Mouse (Mus musculus) heart, embryonic 11.5 days (tissue): ENCODE measurements around the gene 1110017D15Rik. TPM values are rescaled to one million over a fixed set of nuclear protein-coding genes. Genes with fewer than 3 reads are reported as not detected.
A peak's percentile ranks its signal among the peaks of the same experiment; 100 is the strongest.

Source experiments
- ATAC-seq: fragments of 200-750 bp; cut with Nextera tagmentation; replicated peaks from 2 replicates; pipeline ENCODE4 v1.8.0; 2017; ENCODE audit warnings: moderate library complexity; ENCODE audit not compliant: insufficient number of reproducible peaks, low FRiP score, low TSS enrichment
- H3K27ac ChIP-seq: fragments of 300-500 bp; sonication (generic); 2 replicates; pipeline ENCODE4 v1.5.1; 2014; ENCODE audit warnings: mild to moderate bottlenecking, low read depth, low read length
- H3K27me3 ChIP-seq: fragments of 300-500 bp; sonication (generic); 2 replicates; pipeline ENCODE4 v1.6.1; 2014; ENCODE audit warnings: mild to moderate bottlenecking, low read length, mixed read lengths; ENCODE audit not compliant: control insufficient read depth, insufficient read depth
- H3K36me3 ChIP-seq: fragments of 300-500 bp; sonication (generic); 2 replicates; pipeline ENCODE4 v1.6.1; 2014; ENCODE audit warnings: mild to moderate bottlenecking, low read length, moderate library complexity, mixed read lengths; ENCODE audit not compliant: control insufficient read depth, insufficient read depth
- H3K4me1 ChIP-seq: fragments of 300-500 bp; sonication (generic); 2 replicates; pipeline ENCODE4 v1.6.1; 2014; ENCODE audit warnings: low read length; ENCODE audit not compliant: control insufficient read depth, insufficient read depth
- H3K4me2 ChIP-seq: fragments of 300-500 bp; sonication (generic); 2 replicates; pipeline ENCODE4 v1.6.1; 2014; ENCODE audit warnings: mild to moderate bottlenecking, moderate library complexity
- H3K4me3 ChIP-seq: fragments of 300-500 bp; sonication (generic); 2 replicates; pipeline ENCODE4 v1.5.1; 2014; ENCODE audit warnings: low read depth, low read length
- H3K9ac ChIP-seq: fragments of 300-500 bp; sonication (generic); 2 replicates; pipeline ENCODE4 v1.6.1; 2014; ENCODE audit warnings: mild to moderate bottlenecking, low read depth, low read length, moderate library complexity
- H3K9me3 ChIP-seq: fragments of 300-500 bp; sonication (generic); replicated peaks from 2 replicates; pipeline ENCODE4 v1.6.1; 2016; ENCODE audit warnings: low read length; ENCODE audit not compliant: control insufficient read depth
- WGBS: fragments of 180-500 bp; shearing (Covaris S2); extraction: QIAGEN DNeasy Blood & Tissue Kit; methylation state at CpG from one replicate; pipeline ENCODE4 v1.1.7; 2014; ENCODE audit not compliant: insufficient replicate concordance; 5-methylcytosine and 5-hydroxymethylcytosine counted together
- polyA plus RNA-seq: library from polyadenylated mRNA; unstranded; fragments of >200 nt; fragmentation: Nextera tagmentation; extraction: Ambion mirVana; gene quantifications from 2 replicates; pipeline ENCODE4 v1.2.1, GENCODE M21; 2014

Gene 1110017D15Rik
- polyA plus RNA-seq, 1 experiment from 2014 or later = not detected

DNA sequence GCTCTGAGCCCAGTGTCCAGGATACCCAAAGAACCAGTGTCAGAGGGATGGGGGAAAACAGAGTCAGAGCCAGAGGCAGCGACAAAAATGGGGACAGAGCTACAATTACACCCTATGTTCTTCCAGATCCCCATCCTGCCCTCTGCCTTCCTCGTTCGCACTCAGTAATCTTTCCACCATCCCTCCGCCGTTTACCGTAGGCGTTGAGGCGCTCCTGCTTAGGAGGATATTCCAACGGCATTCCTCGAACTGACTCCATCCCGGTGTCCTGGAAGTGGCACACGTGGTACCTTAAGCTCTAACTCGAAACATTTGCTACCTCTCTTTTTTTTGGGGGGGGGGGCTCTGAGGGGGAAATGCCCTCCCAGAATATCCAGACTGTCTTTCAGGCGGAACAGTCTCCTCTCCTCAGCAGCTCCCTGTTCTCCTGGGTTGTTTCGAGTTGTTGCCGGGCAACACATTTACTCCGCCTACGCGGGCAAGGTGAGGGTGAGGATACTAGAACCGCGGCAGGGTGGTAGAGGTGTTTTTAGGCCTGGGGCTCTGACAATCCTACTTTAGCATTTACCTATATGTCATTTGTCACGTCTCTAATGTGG lies 9.7 kb downstream of the 1110017D15Rik start:
- Histone ChIP-seq H3K27me3 (peaks cover 23% of the 10 kb centered on the region), H3K9me3 (no peaks in the 10 kb centered on the region), H3K9ac (peak overlapping the region; percentile 58), H3K36me3 (no peaks in the 10 kb centered on the region), H3K4me1 (peaks cover 2% of the 10 kb centered on the region), H3K27ac (no peak overlapping the region), H3K4me3 (peak overlapping the region; percentile 52), H3K4me2 (peak overlapping the region; percentile 94)
- ATAC-seq = no peak
- WGBS = 2% methylated on average over 22 of the region's 22 CpGs

DNA sequence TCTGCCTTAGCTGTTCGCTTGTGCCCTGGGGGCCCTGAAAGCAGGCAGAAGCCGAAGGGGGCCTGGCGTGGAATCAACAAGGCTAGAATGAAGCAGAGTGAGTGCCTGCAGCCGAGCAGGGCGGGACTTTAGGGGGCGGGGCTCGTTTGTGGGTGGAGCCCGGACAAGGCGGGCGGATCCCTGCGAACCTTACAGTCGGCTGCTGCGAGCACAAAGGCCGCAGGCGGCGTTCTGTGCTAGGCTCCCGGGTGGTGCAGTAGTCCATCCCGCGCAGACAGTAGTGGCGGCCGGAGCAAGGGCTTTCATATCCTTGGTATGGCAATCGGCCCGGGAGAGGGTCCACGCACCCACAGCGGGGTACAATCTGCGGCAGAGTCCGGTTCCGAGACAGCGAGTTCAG lies 10.2 kb downstream of the 1110017D15Rik start:
- Histone ChIP-seq H3K9me3 (no peaks in the 10 kb centered on the region), H3K27me3 (peaks cover 27% of the 10 kb centered on the region), H3K4me1 (peaks cover 7% of the 10 kb centered on the region), H3K27ac (no peak overlapping the region), H3K4me3 (peak overlapping the region; percentile 52), H3K9ac (peak overlapping the region; percentile 58), H3K36me3 (no peaks in the 10 kb centered on the region), H3K4me2 (peak overlapping the region; percentile 94)
- peak; percentile 55 for ATAC-seq
- under 1% methylated on average over 29 of the region's 29 CpGs for WGBS

DNA sequence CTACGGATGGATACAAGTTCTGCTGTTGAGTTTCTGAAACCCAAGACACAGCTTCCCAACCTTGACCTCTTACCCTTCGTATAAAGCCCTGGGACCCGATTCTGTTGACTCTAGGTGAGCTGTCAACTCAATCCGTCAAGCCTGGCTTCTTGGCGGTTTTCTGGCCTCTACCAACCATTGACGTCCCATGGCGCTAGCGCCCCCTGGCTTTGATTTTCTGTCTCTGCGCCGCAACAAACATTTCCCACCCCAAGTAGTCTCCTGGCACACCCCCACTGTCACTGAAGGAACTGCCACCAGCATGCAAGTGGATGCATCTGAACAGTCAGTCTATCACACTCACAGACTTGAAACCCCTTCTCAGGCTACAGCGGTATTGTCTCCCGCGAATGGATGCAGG lies 11.0 kb downstream of the 1110017D15Rik start:
- 8% methylated on average over 13 of the region's 13 CpGs for WGBS
- Histone ChIP-seq H3K4me3 (no peak overlapping the region), H3K27ac (no peak overlapping the region), H3K27me3 (peaks cover 30% of the 10 kb centered on the region), H3K36me3 (no peaks in the 10 kb centered on the region), H3K4me1 (peaks cover 7% of the 10 kb centered on the region), H3K4me2 (peak overlapping the region; percentile 94), H3K9me3 (no peaks in the 10 kb centered on the region), H3K9ac (no peak overlapping the region)
- no peak for ATAC-seq

DNA sequence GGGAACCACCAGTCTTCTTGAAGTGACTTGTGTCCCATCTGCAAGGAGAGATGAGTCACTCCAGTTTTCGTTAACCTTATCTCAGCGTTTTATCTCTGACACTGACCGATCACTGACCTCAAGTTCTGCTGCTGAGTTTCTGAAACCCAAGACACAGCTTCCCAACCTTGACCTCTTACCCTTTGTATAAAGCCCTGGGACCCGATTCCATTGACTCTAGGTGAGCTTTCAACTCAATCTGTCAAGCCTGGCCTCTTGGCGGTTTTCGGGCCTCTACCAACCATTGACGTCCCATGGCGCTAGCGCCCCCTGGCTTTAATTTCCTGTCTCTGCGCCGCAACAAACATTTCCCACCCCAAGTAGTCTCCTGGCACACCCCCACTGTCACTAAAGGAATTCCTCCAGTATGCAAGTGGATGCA lies 12.0 kb downstream of the 1110017D15Rik start:
- Histone ChIP-seq H3K9me3 (no peaks in the 10 kb centered on the region), H3K36me3 (no peaks in the 10 kb centered on the region), H3K9ac (no peak overlapping the region), H3K4me3 (no peak overlapping the region), H3K27ac (no peak overlapping the region), H3K4me2 (no peak overlapping the region), H3K27me3 (peaks cover 34% of the 10 kb centered on the region), H3K4me1 (peaks cover 7% of the 10 kb centered on the region)
- ATAC-seq = no peak
- 48% methylated on average over 11 of the region's 11 CpGs for WGBS

DNA sequence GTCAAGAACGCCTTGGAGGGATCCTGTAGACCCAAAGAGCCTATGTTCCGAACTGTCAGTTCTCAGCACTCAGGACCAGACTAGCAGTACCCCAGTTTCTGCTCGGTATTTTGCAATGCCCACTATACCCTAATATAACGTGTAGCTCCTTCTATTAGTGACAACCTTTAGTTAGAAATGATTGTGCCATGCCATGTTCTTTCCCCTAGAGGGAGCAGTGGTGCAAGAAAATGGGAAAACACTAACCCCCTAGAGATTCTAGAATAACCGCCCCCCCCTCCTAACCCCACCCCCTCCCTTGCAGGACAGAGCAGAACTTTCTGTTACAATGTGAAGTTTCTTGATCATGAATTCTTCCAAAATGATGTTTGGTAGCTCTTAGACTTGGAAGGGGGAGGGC lies 12.8 kb downstream of the 1110017D15Rik start:
- WGBS = 63% methylated on average over 5 of the region's 5 CpGs
- no peak for ATAC-seq

DNA sequence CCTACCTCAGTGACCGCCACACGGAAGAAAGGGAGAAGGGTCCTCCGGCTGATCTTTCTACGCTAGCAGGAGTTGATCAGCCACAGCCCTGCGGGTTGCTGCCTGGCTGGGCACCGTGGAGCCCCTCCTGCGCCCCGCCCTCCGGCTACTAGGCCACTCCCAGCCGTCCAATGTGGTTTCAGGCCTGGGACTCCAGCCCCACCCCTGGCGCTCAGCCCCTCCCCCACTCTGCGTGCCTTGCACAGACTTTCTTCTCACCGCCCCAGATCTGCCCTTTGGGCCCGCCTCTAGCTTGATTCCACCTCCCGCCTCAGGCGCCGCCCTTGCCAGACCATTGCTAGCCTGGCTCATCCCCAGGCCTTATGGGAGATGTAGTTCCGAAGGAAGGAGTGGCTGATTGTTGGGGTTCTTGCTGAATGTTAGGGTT lies 14.1 kb downstream of the 1110017D15Rik start, which contains the start of gene AI464131:
Gene AI464131, minus strand, starts transcription at position 91 of the 427 bp plus-strand sequence.
- peak within 1 kb of the TSS; percentile 40 for H3K4me3 ChIP-seq
- no peaks in the 10 kb centered on the region for H3K9me3 ChIP-seq
- peaks cover 19% of the 10 kb centered on the region for H3K4me1 ChIP-seq
- under 1% methylated on average over 18 of the region's 18 CpGs for WGBS
- peak within 1 kb of the TSS; percentile 39; the same call in 1 of the 2 replicates for H3K9ac ChIP-seq
- peaks cover 44% of the 10 kb centered on the region for H3K27me3 ChIP-seq
- no peak within 1 kb of the TSS for H3K27ac ChIP-seq
- H3K36me3 ChIP-seq = no peaks in the 10 kb centered on the region
- H3K4me2 ChIP-seq = peak within 1 kb of the TSS; percentile 75
- peak; percentile 93 for ATAC-seq

More for the DNA sequence above, 12.8 kb downstream of the 1110017D15Rik start:
- Histone ChIP-seq H3K9ac (no peak overlapping the region), H3K27ac (no peak overlapping the region), H3K9me3 (no peaks in the 10 kb centered on the region), H3K4me1 (peaks cover 7% of the 10 kb centered on the region), H3K27me3 (peaks cover 38% of the 10 kb centered on the region), H3K4me2 (no peak overlapping the region), H3K4me3 (no peak overlapping the region), H3K36me3 (no peaks in the 10 kb centered on the region)

DNA sequence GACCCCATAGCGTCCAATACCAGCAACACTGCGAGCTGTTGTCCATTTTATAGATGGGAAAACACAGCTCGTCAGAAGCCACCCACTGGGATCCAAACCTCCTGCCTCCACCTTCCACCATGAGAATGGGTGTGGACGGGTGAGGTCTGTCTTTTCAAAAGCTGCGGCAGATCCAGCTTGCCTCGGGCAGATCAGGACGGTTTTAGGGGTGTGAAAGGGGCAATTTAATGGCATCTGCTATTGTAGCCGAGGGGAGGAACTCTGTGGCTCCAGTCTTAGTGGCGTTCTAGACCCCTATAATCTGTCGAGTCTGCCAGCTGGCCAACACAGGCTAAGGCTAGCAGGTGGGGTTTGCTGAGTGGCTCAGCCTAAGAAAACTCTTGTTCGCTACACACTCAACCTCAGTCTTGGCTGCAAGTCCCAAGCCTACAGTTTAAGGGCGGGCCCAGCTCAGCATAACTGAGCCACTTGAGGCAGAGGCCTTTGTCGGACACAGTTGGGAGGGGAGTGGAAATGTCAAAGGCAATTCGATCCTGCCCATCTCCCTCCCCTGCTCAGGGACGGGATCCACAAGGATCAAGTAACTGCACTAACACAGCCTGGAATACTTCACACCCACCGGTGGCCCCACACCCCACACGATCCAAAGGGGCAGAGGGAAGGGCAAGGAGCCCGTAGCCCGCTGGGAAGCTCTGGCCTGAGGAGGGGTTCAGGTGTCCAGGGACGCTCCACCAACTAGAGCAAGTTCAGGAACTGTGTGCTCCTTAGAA lies 14.8 kb downstream of the 1110017D15Rik start:
- H3K9ac ChIP-seq = peak overlapping the region; percentile 39; the same call in 1 of the 2 replicates
- peak overlapping the region; percentile 75 for H3K4me2 ChIP-seq
- H3K4me1 ChIP-seq = peaks cover 23% of the 10 kb centered on the region
- peak overlapping the region; percentile 40 for H3K4me3 ChIP-seq
- peaks cover 50% of the 10 kb centered on the region for H3K27me3 ChIP-seq
- no peaks in the 10 kb centered on the region for H3K36me3 ChIP-seq
- H3K9me3 ChIP-seq = no peaks in the 10 kb centered on the region
- peak; percentile 27 for ATAC-seq
- WGBS = 14% methylated on average over 20 of the region's 20 CpGs
- H3K27ac ChIP-seq = no peak overlapping the region

DNA sequence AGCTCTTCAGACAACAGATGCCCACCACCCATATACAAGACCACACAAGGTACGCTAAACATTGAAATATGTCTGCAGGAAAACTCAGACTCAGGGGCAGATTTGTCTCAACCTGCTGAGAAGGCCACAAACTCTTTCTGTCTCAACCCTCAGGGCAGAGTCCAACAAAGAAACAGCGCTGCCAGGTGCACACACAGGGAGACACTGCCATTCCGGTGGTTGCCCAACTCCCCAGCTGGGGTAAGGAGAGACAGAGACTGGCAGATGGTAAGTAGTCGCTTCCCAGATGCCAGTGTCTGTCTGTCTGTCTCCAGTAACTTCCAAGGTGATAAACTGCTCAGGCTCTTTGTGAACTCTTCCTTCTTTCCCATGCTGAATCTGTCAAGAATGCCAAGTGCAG lies 16.3 kb downstream of the 1110017D15Rik start:
- no peak overlapping the region for H3K4me3 ChIP-seq
- 72% methylated on average over 4 of the region's 4 CpGs for WGBS
- H3K27me3 ChIP-seq = peaks cover 65% of the 10 kb centered on the region
- no peak overlapping the region for H3K9ac ChIP-seq
- H3K27ac ChIP-seq = no peak overlapping the region
- H3K4me1 ChIP-seq = peaks cover 23% of the 10 kb centered on the region
- H3K9me3 ChIP-seq = no peaks in the 10 kb centered on the region
- H3K36me3 ChIP-seq = no peaks in the 10 kb centered on the region
- H3K4me2 ChIP-seq = no peak overlapping the region
- ATAC-seq = no peak
